Mouse (Mus musculus) cerebral cortex, adult 2 months (tissue): ENCODE data around the gene Msi2.

Source experiments
- WGBS: fragments of 180-500 bp; shearing (Covaris S2); methylation state at CpG from one replicate; pipeline ENCODE4 v1.1.7; 2018; 5-methylcytosine and 5-hydroxymethylcytosine counted together

The Msi2 gene

DNA sequence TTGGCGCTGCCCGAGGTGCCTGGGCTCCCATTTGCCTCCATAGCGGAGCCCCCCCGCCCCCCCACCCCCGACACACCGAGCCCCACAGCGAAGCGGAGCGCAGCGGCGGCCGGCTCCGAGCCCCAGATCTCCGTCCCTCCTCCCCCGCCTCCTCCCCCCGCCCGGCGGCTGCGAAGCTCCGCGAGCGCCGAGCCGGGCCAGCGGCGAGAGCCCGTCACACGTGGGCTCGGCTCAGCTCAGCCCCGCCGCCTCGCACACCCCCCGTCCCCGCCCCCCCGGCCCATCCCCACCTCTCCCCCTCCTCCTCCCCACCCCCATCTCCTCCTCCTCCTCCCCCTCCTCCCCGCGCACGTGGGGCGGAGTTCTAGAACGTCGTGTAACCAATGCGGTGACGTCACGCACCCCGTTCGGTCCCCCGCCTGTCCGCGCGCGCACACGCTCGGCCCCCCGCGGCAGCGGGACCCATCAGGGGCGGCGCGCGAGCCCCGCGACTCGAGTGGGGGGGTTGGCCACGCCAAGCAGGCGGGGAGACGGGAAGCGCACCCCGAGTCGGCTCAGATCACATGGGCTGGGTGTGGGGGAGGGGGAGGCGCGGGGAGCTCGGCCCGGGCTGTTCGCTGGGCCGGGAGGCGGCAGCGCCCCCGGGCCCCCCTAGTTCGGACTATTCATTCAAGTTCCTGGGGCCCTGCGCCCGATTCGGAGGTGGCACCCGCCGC lies at the start of gene Msi2:
Gene Msi2 (minus strand): TSS at position 464 of the 716 bp plus-strand sequence.
- 1% methylated on average over 56 of the region's 84 CpGs for WGBS

DNA sequence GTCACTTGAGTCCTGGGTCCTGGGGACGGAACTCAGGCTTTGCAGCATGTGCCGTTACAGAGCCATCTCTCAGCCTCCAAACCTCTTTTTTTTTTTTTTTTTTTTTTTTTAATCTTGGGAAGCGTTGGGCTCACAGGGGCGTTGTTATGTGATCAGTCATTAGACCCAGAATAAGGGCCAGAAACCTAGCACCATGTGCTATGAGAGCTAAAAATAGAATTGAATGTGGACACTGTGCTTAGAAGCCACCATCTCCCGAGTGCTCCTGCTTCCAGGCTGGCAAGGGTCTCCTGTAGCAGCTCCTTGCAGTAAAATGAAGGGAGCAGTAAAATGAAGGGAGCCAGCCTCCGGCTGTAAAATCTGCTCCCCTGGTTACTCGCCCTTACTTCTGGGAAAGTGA lies 47.3 kb upstream of the Msi2 start:
- 58% methylated on average over 7 of the region's 7 CpGs for WGBS

DNA sequence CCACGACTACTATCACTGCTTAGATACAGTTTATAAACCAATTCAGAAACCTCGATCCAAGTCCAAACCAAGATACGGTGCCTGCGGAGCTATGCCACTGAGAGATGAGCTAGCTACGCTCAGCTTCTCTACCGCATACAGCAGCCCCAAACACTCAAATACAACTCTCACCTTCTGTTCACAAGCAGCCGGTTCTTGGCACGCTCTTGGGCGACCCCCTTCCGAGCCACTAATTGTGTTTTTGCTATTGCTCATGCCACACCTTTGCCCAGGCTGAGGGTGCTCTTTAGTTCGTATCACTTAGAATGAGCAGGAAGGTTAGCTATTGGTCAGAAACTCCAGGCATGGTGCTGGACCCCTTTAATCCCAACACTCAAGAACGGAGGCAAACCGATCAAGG lies 45.1 kb upstream of the Msi2 start:
- 89% methylated on average over 13 of the region's 13 CpGs for WGBS

DNA sequence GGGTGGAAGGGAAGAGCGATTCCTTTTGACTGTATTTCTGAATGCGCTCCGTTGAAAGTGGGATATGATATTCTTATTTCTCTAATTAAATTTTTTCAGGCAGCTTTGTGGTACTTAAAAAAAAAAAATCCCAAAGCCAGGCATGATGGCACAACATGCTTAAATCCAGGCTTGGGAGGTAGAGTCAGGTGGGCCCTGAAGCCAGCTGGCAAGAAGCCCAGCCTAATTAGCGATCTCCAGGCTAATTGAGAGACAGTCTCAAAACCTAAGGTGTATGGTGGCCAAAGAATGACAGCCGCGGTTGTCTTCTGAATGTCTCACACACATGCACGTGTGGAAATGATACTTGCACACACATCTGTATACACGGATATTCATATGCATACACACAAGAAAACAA lies 41.2 kb upstream of the Msi2 start:
- 38% methylated on average over 8 of the region's 8 CpGs for WGBS

DNA sequence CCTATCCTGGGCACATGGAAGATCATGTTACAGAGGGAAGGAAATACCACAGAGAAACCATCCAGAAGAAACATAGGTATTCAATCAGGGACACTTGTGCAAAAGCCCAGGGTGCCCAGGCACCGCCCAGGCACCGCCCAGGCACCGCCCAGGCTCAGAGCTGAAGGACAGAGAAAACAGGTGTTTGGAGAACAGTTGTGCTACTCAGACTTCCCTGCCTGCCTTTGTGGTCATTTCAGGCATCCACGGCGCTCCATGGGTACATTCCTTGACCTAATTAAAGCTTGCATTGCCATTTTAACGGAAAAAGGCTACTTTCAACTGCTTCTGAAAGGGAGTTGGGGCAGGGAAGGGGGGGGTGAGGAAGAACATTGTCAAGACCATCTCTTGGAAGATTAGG lies 40.1 kb upstream of the Msi2 start:
- 67% methylated on average over 6 of the region's 6 CpGs for WGBS

DNA sequence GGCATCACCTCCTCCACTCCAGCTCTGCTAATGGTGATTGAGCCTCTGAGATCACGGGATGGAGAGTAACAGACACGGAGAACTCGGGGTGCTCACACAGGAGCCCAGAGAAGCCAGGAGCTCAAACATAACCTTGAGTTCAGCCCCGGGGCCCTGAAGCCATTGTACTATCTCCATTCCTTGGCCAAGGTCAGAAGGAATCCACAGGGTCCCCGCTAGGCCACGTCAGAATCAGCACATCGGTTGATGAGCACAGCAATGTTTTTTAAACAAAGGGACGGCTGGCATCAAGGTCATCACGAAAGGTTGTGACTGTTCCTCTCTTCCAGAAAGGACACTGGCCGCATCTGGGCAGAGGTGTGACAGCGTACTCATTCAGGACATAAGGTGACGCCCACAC lies 27.0 kb upstream of the Msi2 start:
- 75% methylated on average over 12 of the region's 12 CpGs for WGBS

DNA sequence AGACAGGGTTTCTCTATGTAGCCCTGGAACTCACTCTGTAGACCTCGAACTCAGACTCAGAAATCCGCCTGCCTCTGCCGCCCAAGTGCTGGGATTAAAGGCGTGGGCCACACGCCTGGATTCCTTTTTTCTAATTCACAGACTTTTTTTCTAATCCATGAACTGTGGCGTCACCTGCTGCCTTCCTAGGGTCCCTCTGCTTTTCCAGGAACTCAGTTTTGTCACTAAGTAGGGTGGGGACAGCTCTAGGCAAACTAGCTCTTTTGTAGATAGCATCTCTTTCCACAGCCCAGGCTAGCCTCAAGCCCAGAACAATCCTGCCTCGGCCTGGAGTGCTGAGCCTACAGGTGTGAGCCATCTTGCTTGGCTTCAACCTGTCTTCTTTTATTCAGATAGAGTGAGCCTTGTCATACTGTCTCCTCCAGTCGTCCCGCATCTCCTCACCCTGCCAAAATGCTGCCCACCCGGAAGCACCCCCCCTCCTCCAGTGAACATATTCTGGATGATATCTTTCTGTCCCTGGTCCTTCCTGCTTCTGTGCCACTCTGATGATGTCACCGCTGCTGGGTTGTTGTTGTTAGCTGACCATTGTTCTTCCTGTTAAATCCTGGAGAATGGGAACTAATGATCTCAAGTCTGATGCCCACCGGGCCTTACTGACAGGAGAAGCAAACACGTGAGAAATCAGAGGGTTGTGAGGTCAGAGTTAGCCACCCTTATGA lies 21.4 kb upstream of the Msi2 start:
- 78% methylated on average over 13 of the region's 13 CpGs for WGBS

DNA sequence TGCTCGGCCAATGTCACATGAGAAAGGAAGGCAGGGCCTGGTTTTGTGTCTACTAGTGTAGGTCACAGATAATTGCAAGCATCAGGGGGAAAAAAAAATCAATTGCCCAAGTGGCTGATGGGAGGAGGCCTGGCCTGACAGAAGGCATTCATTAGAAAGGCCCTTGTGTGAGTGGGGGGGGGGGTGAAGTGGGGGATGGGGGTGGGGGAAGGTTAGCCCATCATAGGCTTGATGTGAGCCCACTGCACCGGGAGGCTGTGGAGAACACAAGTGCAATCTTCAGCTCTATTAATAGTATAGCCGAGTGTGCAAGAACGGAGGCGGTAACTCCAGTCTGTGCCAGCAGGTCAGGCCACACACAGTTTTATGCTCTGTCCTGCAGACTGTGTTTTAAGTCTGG lies 11.1 kb upstream of the Msi2 start:
- WGBS: 60% methylated on average over 5 of the region's 5 CpGs

DNA sequence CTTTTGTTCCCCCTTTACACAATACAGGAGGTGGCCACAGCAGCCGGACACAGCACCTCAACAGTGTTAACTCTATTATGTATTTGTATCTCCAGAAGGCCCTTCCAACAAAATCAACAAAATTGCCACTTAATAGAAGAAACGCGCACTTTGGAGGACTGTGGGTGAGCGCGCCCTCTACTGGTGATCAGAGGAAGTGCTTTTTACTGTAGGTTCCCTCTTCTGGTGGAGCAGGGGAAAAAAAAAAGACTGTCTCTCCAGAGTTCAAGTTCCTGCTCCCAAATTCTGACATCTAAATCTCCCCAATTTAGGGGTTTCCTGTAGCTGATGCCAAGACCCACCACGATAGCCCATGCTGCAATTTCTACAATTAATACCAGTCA lies 10.2 kb upstream of the Msi2 start:
- 2% methylated on average over 6 of the region's 6 CpGs for WGBS

DNA sequence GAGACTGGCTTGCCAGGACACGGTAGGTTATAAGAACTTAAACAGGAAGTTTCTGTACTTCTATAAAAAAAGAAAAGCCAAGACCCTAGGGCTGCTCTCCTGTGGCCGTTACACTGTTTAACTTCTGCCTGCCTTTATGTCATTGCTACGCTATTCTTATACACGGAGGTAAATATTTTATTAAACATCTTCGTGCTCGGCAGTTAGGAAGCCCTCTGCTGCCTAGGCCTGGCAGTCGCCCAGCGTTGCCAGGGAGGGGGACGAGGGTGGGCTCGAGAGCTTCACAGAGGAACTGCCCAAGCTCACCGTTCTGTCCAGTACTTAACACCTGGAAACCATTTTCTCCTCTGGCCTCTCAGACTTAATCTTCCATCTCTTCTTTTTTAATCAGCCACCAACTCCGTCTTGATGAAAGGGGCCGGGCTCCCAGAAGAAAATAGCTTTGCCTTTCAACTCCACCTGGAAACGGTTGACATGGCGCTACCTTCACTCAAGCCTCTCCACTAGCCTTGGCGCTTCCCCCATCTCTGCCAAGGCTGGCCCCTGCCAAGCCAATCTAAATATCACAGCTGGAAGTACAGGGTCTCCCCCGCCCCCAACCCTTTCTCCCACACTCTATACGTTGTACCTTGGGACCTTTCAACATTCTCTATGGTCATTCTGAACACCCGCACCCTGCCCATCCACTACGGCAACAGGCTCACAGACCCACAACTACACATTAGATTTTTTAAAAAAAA lies 9.6 kb upstream of the Msi2 start:
- WGBS: 45% methylated on average over 20 of the region's 20 CpGs

DNA sequence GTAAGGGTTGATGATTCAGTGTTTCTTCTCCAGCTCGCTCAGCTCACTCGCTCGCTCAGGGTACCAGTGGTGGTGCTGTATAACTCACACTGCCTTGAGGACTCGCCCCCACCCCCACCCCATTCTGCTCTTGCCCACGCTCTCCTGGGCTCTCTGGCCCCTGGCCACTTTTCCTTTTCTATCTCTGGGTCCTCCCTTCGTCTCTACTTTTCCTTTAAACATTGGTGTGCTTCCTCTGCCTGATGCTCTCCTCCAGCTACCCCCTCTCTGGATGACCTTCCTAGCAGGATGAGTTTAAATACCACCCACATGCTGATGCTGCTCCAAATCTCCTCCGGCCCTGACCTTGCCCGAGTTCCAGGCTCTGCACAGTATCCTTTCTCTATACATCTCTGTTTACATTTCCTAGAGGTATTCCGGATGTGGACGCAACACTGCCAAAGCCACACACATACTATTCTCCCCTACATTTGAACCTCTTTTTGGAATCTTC lies 2.9 kb upstream of the Msi2 start:
- WGBS: 71% methylated on average over 10 of the region's 10 CpGs

DNA sequence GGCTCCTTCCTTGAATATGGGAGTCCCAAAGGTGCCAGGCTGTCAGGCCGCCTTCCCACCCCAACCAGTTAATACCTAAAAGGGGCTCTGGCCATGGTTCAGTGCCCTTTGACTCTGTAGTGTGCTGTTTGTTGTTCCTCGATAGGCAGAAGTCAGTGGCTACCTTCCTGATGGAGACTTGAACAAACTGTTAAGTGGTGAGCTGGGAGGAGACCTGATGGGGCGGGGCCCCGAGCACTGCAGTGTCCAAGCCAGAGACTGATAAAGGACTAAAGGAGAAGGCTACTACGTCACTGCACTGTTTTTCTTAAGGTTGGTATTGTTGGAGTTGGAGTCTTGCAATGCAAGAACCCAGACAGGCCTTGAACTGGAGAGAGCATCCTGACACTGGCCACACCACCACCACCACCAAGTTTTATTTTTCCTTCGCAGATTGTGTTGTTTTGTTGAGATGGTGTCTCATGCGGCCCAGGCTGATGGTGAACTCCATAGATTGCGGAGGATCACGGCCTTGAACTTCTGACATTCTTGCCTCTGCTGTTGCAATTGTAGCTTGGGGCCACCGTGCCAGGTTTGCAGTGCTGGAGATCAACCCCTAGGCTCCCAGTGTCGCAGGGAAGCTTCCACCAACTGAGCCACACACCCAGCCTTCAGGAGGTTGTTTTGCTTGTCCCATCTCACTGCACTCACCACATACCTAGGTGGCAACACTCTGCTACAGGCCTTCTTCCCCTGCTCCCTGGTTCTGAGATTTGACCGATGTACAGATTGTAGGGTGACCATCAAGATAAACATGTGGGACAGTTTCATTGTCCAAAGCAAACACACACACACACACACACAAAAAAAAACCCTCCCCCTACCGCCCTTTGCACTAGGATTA lies 2.2 kb upstream of the Msi2 start:
- WGBS: 89% methylated on average over 13 of the region's 13 CpGs

DNA sequence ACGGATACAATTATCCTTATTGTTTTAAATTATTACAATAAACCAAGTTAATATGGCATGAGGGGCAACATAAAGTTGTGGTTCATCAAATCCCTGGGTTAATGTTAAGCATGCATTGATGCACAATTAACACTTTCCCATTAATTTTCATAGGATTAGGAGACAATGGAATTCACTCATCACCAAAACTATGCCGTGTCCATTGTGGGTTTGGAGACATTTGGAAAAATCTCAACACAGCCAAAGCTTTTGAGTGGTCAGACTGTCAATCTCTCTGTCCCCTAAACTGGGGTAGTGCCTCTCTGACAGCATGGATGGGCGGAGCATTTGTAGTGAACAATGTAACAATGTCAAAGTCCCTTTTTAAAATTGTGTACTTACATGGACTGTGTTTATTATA lies 1.3 kb upstream of the Msi2 start:
- WGBS: 57% methylated on average over 3 of the region's 3 CpGs

DNA sequence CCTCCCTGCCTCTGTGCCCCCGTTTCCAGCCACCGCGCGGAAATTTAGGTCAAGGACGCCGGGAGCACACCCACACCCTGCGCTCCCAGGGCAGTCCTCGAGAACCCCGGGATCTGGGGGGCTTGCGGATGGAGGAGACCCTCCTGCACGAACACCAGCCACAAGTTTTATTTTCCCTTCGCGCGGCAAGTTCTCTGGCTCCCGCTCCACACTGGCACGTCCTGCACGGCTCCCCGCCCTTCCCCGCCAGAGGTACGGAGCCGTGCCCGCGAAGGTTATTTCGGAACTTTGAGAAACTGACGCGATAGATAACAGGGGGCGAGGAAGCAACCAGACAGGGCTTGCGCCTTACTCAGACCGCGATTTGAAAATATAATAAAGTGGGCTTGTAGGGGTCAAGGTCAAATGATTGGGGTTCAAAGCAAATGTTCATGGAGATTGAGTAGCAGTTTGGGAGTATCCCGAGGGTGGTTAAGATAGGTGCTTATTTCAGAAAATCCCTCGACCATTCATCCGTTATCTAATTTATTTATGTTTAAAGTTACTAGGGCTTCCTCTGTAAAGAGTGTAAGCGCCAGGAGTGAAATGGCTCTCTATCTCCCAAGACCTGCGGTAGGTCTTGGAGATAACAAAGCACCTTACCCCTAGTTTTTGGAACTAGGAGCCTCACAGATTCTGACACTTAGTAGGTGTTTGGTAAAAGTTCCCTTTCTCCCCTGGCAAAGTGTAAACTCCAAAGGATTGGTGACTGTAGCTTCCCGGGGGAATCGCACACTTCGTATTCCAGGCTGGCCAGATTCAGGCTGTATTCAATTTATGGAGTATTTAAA lies 668 bp upstream of the Msi2 start:
- WGBS: 8% methylated on average over 38 of the region's 38 CpGs

DNA sequence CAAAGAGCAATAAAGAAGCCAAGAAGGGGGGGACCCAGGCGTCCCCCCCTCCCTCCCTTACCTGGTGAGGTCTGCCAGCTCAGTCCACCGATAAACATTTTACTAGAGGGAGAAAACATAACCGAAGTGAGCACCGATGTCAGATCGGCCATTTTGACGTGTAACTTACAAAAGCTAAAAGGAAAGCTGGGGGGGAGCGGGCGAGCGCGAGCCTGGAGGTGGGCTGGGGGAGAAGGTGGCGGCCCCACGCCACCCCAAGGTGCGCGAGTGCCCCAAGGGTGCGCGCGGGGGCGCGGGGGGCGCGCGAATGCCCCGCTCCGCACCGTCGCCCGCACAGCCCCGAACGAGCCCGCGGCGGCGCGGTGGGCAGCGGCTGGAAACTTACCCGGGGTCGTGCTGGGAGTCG lies 666 bp downstream of the Msi2 start:
- under 1% methylated on average over 37 of the region's 38 CpGs for WGBS

DNA sequence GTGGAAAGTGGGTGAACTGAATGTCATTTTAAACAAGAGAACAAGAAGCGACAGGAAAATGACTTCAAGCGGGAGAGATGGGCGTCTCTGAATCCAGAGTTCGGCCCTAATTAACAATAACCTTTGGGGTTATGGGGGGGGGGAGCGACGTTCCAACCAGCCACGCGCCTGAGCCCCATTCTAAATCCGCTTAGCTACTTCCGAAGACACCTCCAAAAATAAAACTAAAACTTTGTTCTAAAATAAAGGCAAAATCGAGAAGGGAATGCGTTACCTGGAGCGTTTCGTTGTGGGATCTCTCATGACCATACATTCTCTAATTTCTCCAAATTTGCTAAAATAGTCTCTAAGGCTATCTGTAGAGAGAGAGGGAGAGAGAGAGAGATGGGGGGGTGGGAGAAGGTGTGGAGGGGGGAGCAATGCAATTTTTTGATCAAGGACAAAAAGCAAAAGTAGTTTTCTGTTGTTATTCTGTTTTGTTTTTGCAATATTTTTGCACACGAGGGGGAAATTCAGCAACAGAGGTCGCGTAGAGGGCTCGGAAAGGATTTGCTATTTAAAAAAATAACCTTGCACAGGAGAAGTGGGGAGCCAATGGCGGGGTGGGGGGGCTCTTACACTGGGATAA lies 1.2 kb downstream of the Msi2 start:
- under 1% methylated on average over 19 of the region's 19 CpGs for WGBS

DNA sequence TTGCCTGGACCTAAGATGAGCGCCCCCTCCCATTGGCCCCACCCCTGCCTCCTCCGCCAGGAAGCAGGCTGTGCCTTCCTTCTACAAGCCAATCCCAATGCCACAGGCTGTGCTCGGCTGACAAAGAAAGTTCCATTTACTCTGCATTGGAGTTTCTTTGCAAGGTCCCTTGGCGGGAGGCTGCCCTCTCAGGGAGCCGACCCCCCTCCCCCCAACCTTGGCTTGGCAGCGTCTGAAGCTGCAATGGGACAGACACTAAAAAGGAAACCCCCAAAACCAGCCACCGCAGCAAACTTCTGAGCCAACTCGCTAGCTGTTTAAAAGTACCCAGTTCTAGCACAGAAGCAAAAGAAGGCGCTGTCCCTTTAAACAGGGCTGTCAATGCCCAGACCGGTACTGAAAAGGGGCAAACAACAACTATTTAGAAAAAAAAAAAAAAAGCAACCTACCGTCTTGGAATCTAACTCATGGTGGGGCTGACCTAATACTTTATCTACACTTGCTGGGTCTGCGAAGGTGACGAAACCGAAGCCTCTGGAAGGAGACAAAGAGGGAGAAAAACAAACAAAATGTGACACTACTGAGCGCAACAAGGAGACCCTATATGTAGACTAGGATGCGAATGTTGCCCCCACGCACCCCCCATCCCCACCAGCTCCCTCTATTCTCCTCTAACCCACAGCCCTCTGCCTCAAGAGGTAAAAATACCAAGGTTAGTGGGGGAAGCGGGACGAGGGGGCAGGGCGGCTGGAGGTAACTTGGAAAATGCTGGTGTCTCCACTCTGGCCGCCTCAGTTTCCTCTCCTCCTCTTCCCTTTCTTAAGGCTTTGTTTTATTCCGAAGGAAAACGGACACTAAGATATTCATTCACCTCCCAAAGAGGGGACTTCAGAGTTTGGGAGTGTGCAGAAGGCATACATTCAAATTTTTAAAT lies 2.0 kb downstream of the Msi2 start:
- 7% methylated on average over 23 of the region's 23 CpGs for WGBS

DNA sequence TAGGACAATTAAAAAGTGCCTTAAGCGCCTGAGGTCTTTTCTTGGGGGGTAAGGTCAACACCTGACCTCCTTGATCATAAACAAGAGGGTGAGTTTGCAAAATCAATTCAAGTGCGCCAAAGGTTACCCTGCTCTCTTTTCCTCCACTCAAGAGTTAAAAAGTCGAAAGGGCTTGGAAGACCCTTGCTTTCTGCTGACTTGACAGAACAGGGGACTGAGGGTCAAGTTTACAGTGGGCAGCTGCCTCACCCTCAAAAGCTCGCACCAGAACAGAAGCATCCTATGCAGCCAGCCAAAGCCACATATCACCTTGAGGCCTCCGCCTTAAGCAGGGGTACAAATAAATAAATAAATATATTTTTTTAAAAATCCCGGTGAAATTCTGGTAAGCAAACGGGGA lies 3.0 kb downstream of the Msi2 start:
- 69% methylated on average over 7 of the region's 7 CpGs for WGBS

DNA sequence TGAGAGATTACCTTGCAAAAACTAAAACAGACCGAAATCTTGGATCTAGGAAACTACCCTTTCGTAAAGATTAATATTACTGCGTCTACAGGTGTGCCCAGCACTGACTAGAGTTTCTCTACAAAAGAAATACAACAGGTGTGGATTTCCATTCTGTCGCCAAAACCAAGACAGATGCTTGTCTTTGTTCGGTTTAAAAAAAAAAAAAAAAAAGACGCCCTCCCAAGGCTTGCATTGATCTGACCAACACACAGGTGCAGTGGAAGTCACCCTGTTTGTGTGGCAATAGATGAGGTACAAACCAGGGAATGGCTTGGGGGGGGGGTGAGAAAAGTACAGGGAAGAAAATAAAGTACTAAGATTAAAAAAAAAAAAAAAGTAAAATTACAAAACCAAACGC lies 4.2 kb downstream of the Msi2 start:
- 76% methylated on average over 7 of the region's 7 CpGs for WGBS
